Mouse (Mus musculus): ENCODE measurements around the gene Timm50.

GRCm38 (mm10) chr7:28354113-28354581, 42.3 kb upstream of the Timm50 start:
- no peak for TF ChIP-seq CTCF (IDR thresholded peaks at IDR 0.05; ENCODE audit: extremely low read depth, insufficient read depth, low read length)
- TF ChIP-seq POLR2A (IDR thresholded peaks at IDR 0.05; ENCODE audit: extremely low read depth, insufficient read depth, low read length) = no peak
